Mouse (Mus musculus): ENCODE results near the gene Pde7b.

GRCm38 (mm10) chr10:20568630-20569029, 156.2 kb downstream of the Pde7b start:
- TF ChIP-seq CTCF (IDR thresholded peaks at IDR 0.05; ENCODE audit: low read depth, low read length) (no peak), POLR2AphosphoS5 (IDR thresholded peaks at IDR 0.05; ENCODE audit: insufficient replicate concordance, low read depth, low read length) (no peak), GATA1 (IDR thresholded peaks at IDR 0.05; ENCODE audit: borderline replicate concordance, low read length) (no peak), TAL1 (conservative IDR thresholded peaks at IDR 0.05; ENCODE audit: low read depth, low read length) (no peak), GATA2 (IDR thresholded peaks at IDR 0.05; ENCODE audit: borderline replicate concordance, low read depth, low read length) (no peak)
